Mouse (Mus musculus) CH12.LX (cell line): ENCODE data around the gene Gpr183. TPM values are rescaled to one million over a fixed set of nuclear protein-coding genes. Genes with fewer than 3 reads are reported as not detected.

Experiments
- DNase-seq: peaks from one replicate; pipeline ENCODE4 v3.0.0-alpha.2; 2013; ENCODE audit errors: extremely low read depth
- H3K27ac ChIP-seq: 2 replicates; pipeline ENCODE4 v1.5.1; 2012; ENCODE audit warnings: low read depth, mild to moderate bottlenecking, control low read depth, moderate library complexity; ENCODE audit not compliant: insufficient read depth
- H3K27me3 ChIP-seq: replicated peaks from 2 replicates; pipeline ENCODE3; 2012; ENCODE audit warnings: inconsistent platforms
- H3K36me3 ChIP-seq, 2 experiments: replicated peaks in 1 of 2; 2 replicates each; pipeline versions ENCODE3 to v1.6.1; 2012; ENCODE audit warnings: inconsistent platforms in 1 of 2, low read length in 1 of 2, mild to moderate bottlenecking in 1 of 2, mixed read lengths in 1 of 2, moderate library complexity in 1 of 2; ENCODE audit not compliant: control insufficient read depth in 1 of 2, insufficient read depth in 1 of 2
- H3K4me1 ChIP-seq, 2 experiments: 2 replicates each; pipeline ENCODE4 v1.6.1; 2012; ENCODE audit warnings: inconsistent platforms in 1 of 2, moderate library complexity in 1 of 2; ENCODE audit not compliant: insufficient read depth in 2 of 2, control insufficient read depth in 1 of 2
- H3K4me2 ChIP-seq: 2 replicates; pipeline ENCODE4 v1.6.1; 2012; ENCODE audit warnings: low read depth, mild to moderate bottlenecking, control low read depth; ENCODE audit not compliant: poor library complexity, insufficient read depth, severe bottlenecking
- H3K4me3 ChIP-seq, 3 experiments: fragments of 150-350 bp in 1 of 3; sonication (generic) in 1 of 3; replicated peaks in 1 of 3; 2 replicates each; pipeline versions ENCODE3 to v1.5.1; 2011 to 2012; ENCODE audit warnings: low read depth in 2 of 3, low read length in 2 of 3, mild to moderate bottlenecking in 2 of 3, moderate library complexity in 2 of 3, control low read depth in 1 of 3, improper control_type of control experiment in 1 of 3, inconsistent platforms in 1 of 3, mixed read lengths in 1 of 3; ENCODE audit not compliant: poor library complexity in 1 of 3
- H3K79me2 ChIP-seq: replicated peaks from 2 replicates; pipeline ENCODE4 v1.6.1; 2012; ENCODE audit warnings: mild to moderate bottlenecking, moderate library complexity; ENCODE audit not compliant: control insufficient read depth, poor library complexity, insufficient read depth, severe bottlenecking; ENCODE audit errors: extremely low read depth
- H3K9ac ChIP-seq: 2 replicates; pipeline ENCODE4 v1.6.1; 2012; ENCODE audit warnings: low read depth, mild to moderate bottlenecking, control low read depth, moderate library complexity; ENCODE audit not compliant: insufficient read depth
- H3K9me3 ChIP-seq: replicated peaks from 2 replicates; pipeline ENCODE3; 2012; ENCODE audit warnings: low read length, inconsistent platforms, mixed read lengths
- BHLHE40 ChIP-seq: IDR thresholded peaks from 2 replicates; pipeline ENCODE4 v1.6.1; 2011; ENCODE audit warnings: mild to moderate bottlenecking, low read depth, low read length, improper control_type of control experiment
- E2F4 ChIP-seq: IDR thresholded peaks from 2 replicates; pipeline ENCODE4 v1.6.1; 2011; ENCODE audit warnings: low read depth, low read length, improper control_type of control experiment; ENCODE audit not compliant: insufficient replicate concordance
- EP300 ChIP-seq: IDR thresholded peaks from 2 replicates; pipeline ENCODE4 v1.6.1; 2011; ENCODE audit warnings: low read length, improper control_type of control experiment
- ETS1 ChIP-seq: conservative IDR thresholded peaks from 2 replicates; pipeline ENCODE4 v1.6.1; 2012; ENCODE audit warnings: low read depth, mild to moderate bottlenecking, inconsistent platforms, low read length, improper control_type of control experiment, moderate library complexity
- GABPA ChIP-seq: IDR thresholded peaks from 2 replicates; pipeline ENCODE4 v1.6.1; 2012; ENCODE audit warnings: low read depth, low read length, improper control_type of control experiment, inconsistent platforms; ENCODE audit not compliant: insufficient replicate concordance
- HCFC1 ChIP-seq: IDR thresholded peaks from 2 replicates; pipeline ENCODE4 v1.6.1; 2012; ENCODE audit warnings: low read depth, mild to moderate bottlenecking, inconsistent platforms, low read length, improper control_type of control experiment
- JUND ChIP-seq: conservative IDR thresholded peaks from 2 replicates; pipeline ENCODE4 v1.6.1; 2011; ENCODE audit warnings: low read depth, low read length, improper control_type of control experiment
- KAT2A ChIP-seq: IDR thresholded peaks from 2 replicates; pipeline ENCODE4 v1.6.1; 2012; ENCODE audit warnings: low read length, improper control_type of control experiment, inconsistent platforms; ENCODE audit not compliant: insufficient replicate concordance
- MAX ChIP-seq: IDR thresholded peaks from 2 replicates; pipeline ENCODE4 v1.6.1; 2011; ENCODE audit warnings: low read length, improper control_type of control experiment
- MEF2A ChIP-seq: IDR thresholded peaks from 2 replicates; pipeline ENCODE4 v1.6.1; 2014; ENCODE audit warnings: low read depth, mild to moderate bottlenecking, inconsistent platforms, low read length, improper control_type of control experiment, borderline replicate concordance
- MXI1 ChIP-seq: IDR thresholded peaks from 2 replicates; pipeline ENCODE4 v1.6.1; 2011; ENCODE audit warnings: mild to moderate bottlenecking, low read depth, low read length, improper control_type of control experiment
- MYC ChIP-seq: IDR thresholded peaks from 2 replicates; pipeline ENCODE4 v1.6.1; 2011; ENCODE audit warnings: low read depth, mild to moderate bottlenecking, improper control_type of control experiment, low read length
- NELFE ChIP-seq: IDR thresholded peaks from 2 replicates; pipeline ENCODE4 v1.6.1; 2011; ENCODE audit warnings: low read depth, low read length, improper control_type of control experiment
- PAX5 ChIP-seq: IDR thresholded peaks from 2 replicates; pipeline ENCODE4 v1.6.1; 2012; ENCODE audit warnings: low read length, inconsistent platforms, mixed read lengths
- RCOR1 ChIP-seq: conservative IDR thresholded peaks from 2 replicates; pipeline ENCODE4 v1.6.1; 2012; ENCODE audit warnings: low read depth, mild to moderate bottlenecking, inconsistent platforms, low read length, improper control_type of control experiment
- SIN3A ChIP-seq: IDR thresholded peaks from 2 replicates; pipeline ENCODE4 v1.6.1; 2012; ENCODE audit warnings: low read length, improper control_type of control experiment, inconsistent platforms
- UBTF ChIP-seq: IDR thresholded peaks from 2 replicates; pipeline ENCODE4 v1.6.1; 2012; ENCODE audit warnings: low read depth, mild to moderate bottlenecking, inconsistent platforms, low read length, improper control_type of control experiment, moderate library complexity
- USF1 ChIP-seq: IDR thresholded peaks from 2 replicates; pipeline ENCODE4 v1.6.1; 2014; ENCODE audit warnings: low read depth, mild to moderate bottlenecking, inconsistent platforms, low read length, improper control_type of control experiment
- USF2 ChIP-seq: conservative IDR thresholded peaks from 2 replicates; pipeline ENCODE4 v1.6.1; 2011; ENCODE audit warnings: low read depth, low read length, improper control_type of control experiment
- dilution Hi-C: fragments of 300-500 bp; cut with MboI; formaldehyde crosslinking; loops from 2 replicates; pipeline ENCODE4 v1.14.3; 2020; ENCODE audit warnings: low sequenced_read_pairs; ENCODE audit not compliant: extremely low pct_unique_long_range_greater_than_20kb, extremely low pct_ligation_motif_present
- in situ Hi-C: fragments of 300-500 bp; cut with MboI; formaldehyde crosslinking; loops from 3 replicates; pipeline ENCODE4 v1.14.3; 2019; ENCODE audit warnings: low sequenced_read_pairs, low pct_ligation_motif_present, low pct_unique_long_range_greater_than_20kb, mixed read lengths
- polyA plus RNA-seq: library from polyadenylated mRNA; unstranded; fragments of >175 nt; gene quantifications from 2 replicates; pipeline ENCODE4 v1.2.1, GENCODE M21; 2012; ENCODE audit warnings: low read depth; ENCODE audit not compliant: insufficient read length
- total RNA-seq, 2 experiments: library from RNA; depleted of rRNA; stranded (reverse); fragments of 300-350 nt in 1 of 2; fragments of >200 nt in 1 of 2; gene quantifications; 2 replicates each; pipeline ENCODE4 v1.2.3; 2012 to 2014

The Gpr183 gene
- total and polyA plus RNA-seq, 3 experiments: 3.6 to 16.3 (median 8.3) TPM

- no peaks in the 10 kb centered on the region for H3K27me3 ChIP-seq
- no peak overlapping the region for H3K4me3 ChIP-seq
- in situ Hi-C loops: no loop called here
- no peak for DNase-seq
- peaks cover 19 to 86% of the 10 kb centered on the region in 2 experiments for H3K4me1 ChIP-seq
- no peak overlapping the region for H3K27ac ChIP-seq
- no peaks in the 10 kb centered on the region for H3K9me3 ChIP-seq
- H3K9ac ChIP-seq: no peak overlapping the region
- H3K36me3 ChIP-seq: peaks cover 9 to 38% of the 10 kb centered on the region in 2 experiments
- H3K4me2 ChIP-seq: no peak overlapping the region
- dilution Hi-C loops: no loop called here
- 0 out of 2 replicates have a peak, but pooled peaks cover 2% of the 10 kb centered on the region for H3K79me2 ChIP-seq
- no peak for TF ChIP-seq USF2
Observed at GRCm38 (mm10) chr14:121904754-121905153, 60.2 kb downstream of the Gpr183 start.

DNA sequence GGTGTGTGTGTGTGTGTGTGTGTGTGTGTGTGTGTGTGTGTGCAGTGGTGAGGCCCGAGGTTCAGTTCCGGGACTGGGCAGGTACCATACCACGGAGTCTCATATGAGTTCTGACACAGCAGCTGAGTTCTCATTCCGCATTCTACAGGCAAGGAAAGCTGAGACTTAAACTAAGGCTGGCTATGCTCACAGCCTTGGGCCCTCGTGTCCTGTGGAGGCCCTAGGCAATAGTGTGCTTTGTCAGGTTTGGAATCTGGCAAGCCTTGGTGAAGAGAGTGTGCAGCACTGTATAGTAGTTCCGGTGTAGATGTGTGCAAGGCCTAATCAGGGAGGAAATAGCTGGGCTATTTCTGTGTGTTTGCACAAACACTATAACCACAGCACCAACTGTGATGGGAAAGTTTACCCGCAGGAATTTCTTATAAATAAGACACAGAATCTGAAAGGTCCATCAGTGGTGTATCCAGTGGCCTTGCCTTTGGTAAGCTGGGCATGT is 61.6 kb downstream of the Gpr183 start:
- in situ Hi-C loops: no loop called here
- H3K4me3 ChIP-seq: no peak overlapping the region
- H3K27ac ChIP-seq: no peak overlapping the region
- H3K4me1 ChIP-seq: peaks cover 19 to 89% of the 10 kb centered on the region in 2 experiments
- dilution Hi-C loops: no loop called here
- 0 out of 2 replicates have a peak, but pooled peaks cover 3% of the 10 kb centered on the region for H3K79me2 ChIP-seq
- no peak for DNase-seq
- H3K9me3 ChIP-seq: no peaks in the 10 kb centered on the region
- no peak for TF ChIP-seq MEF2A
- TF ChIP-seq SIN3A: no peak
- no peak for TF ChIP-seq MYC
- TF ChIP-seq BHLHE40: no peak
- TF ChIP-seq NELFE: no peak
- TF ChIP-seq HCFC1: no peak
- no peak for TF ChIP-seq JUND
- no peak for TF ChIP-seq ETS1
- no peak for TF ChIP-seq UBTF
- no peak for TF ChIP-seq GABPA
- TF ChIP-seq EP300: no peak
- TF ChIP-seq USF1: no peak
- TF ChIP-seq KAT2A: no peak
- TF ChIP-seq E2F4: no peak
- TF ChIP-seq MAX: no peak
- TF ChIP-seq USF2: no peak
- TF ChIP-seq RCOR1: no peak
- no peak for TF ChIP-seq PAX5
- TF ChIP-seq MXI1: no peak
- H3K27me3 ChIP-seq: no peaks in the 10 kb centered on the region
- peaks cover 2 to 34% of the 10 kb centered on the region in 2 experiments for H3K36me3 ChIP-seq
- no peak overlapping the region for H3K9ac ChIP-seq
- no peak overlapping the region for H3K4me2 ChIP-seq

Other genes with a start within 250 kb of the Gpr183 start
- 11.1 and 12.2 TPM in 2 replicates for gene Dock9, start 167.4 kb downstream of the Gpr183 start, total RNA-seq (2012; rRNA removed)
- 8.6 and 9.3 TPM in 2 replicates for gene Dock9, start 167.4 kb downstream of the Gpr183 start, total RNA-seq (2014; rRNA removed)
- gene Dock9, start 167.4 kb downstream of the Gpr183 start, polyA plus RNA-seq: 10.3 and 10.4 TPM in 2 replicates
- 30.8 and 32.8 TPM in 2 replicates for gene Ubac2, start 86.6 kb downstream of the Gpr183 start, total RNA-seq (2012; rRNA removed)
- 39.7 and 40.1 TPM in 2 replicates for gene Ubac2, start 86.6 kb downstream of the Gpr183 start, total RNA-seq (2014; rRNA removed)
- 32.6 and 35.5 TPM in 2 replicates for gene Ubac2, start 86.6 kb downstream of the Gpr183 start, polyA plus RNA-seq
- gene Gpr18, start 49.4 kb downstream of the Gpr183 start, total RNA-seq (2012; rRNA removed): 26.8 and 33.5 TPM in 2 replicates
- 32.5 and 37.0 TPM in 2 replicates for gene Gpr18, start 49.4 kb downstream of the Gpr183 start, total RNA-seq (2014; rRNA removed)
- 37.8 and 46.2 TPM in 2 replicates for gene Gpr18, start 49.4 kb downstream of the Gpr183 start, polyA plus RNA-seq
- not detected in 2 replicates for gene Timm8a2, start 69.5 kb upstream of the Gpr183 start, total RNA-seq (2012; rRNA removed)
- not detected in 2 replicates for gene Timm8a2, start 69.5 kb upstream of the Gpr183 start, total RNA-seq (2014; rRNA removed)
- not detected in 2 replicates for gene Timm8a2, start 69.5 kb upstream of the Gpr183 start, polyA plus RNA-seq
- 49.2 and 59.6 TPM in 2 replicates for gene Tm9sf2, start 141.8 kb upstream of the Gpr183 start, total RNA-seq (2012; rRNA removed)
- gene Tm9sf2, start 141.8 kb upstream of the Gpr183 start, total RNA-seq (2014; rRNA removed): 108 and 119 TPM in 2 replicates
- 73.1 and 85.5 TPM in 2 replicates for gene Tm9sf2, start 141.8 kb upstream of the Gpr183 start, polyA plus RNA-seq
- gene Clybl, start 216.5 kb upstream of the Gpr183 start, total RNA-seq (2012; rRNA removed): 9.1 and 16.5 TPM in 2 replicates
- gene Clybl, start 216.5 kb upstream of the Gpr183 start, total RNA-seq (2014; rRNA removed): 15.8 and 18.7 TPM in 2 replicates
- gene Clybl, start 216.5 kb upstream of the Gpr183 start, polyA plus RNA-seq: 25.7 and 29.4 TPM in 2 replicates